In genomic region chr6:125212621-125213020, GRCm38 (mm10) we compare ENCODE assay signal across 25 mouse cellular contexts. TPM values are rescaled to one million over a fixed set of nuclear protein-coding genes. Genes with fewer than 3 reads are reported as not detected.
DNase-seq lines count a peak whose midpoint lies in the region; TF ChIP-seq lines count a peak whose summit lies in the region.
"Had no signal": no experiment of that assay in that cellular context is flagged by ENCODE, and none has a peak within 500 bp of the region (broad histone marks: within the 10 kb centered on the region; RNA-seq: fewer than 3 reads in every experiment).

No protein-coding gene starts in this region.

- DNase-seq in adrenal gland, adult (ENCODE audit: inconsistent age in 2 of 2, low spot score in 1 of 2): peak; percentile 47 to 86
- DNase-seq in adrenal gland, postnatal 4 days (ENCODE audit: low spot score in 2 of 2): no peak
- DNase-seq in adrenal gland, postnatal 14 days: peak; percentile 51
- DNase-seq in adrenal gland, postnatal 25 days: no peak
- DNase-seq in kidney, adult 2 months: peak; percentile 20
- DNase-seq in kidney, postnatal 14 days: no peak
- peak; percentile 57 for DNase-seq in adipocyte (ENCODE audit: low spot score)
- DNase-seq in spleen, adult 12 weeks (ENCODE audit: low spot score): no peak
- DNase-seq: cerebellum, adult 11-12 months; cerebellum, adult 8-10 months; cerebellum, postnatal 10 days; cerebellum, postnatal 36 days; embryo, embryonic 11 days; forebrain, postnatal 0 days; gastrocnemius, adult 2 months; gastrocnemius, postnatal 14 days; heart, postnatal 14 days; heart, postnatal 4 days; kidney, adult 8-10 months had no signal

- H3K36me3 ChIP-seq in kidney, adult 2 months (ENCODE audit: control insufficient read depth, insufficient read depth, low read length): no peaks in the 10 kb centered on the region
- H3K36me3 ChIP-seq: heart, embryonic 13.5 days had no signal

- peaks cover 3% of the 10 kb centered on the region; the same call in 1 of the 2 replicates for H3K4me1 ChIP-seq in kidney, adult 2 months (ENCODE audit: control insufficient read depth, insufficient read depth, low read length)

- no peak for TF ChIP-seq CTCF in kidney, adult 2 months (conservative IDR thresholded peaks at IDR 0.05; ENCODE audit: insufficient read depth, insufficient read length, low read depth, low read length)

- no peak overlapping the region for H3K4me3 ChIP-seq in kidney, adult 2 months (ENCODE audit: insufficient read depth, low read depth, low read length)
- H3K4me3 ChIP-seq: gastrocnemius, adult 2 months; heart, embryonic 13.5 days had no signal

- no peak overlapping the region for H3K27ac ChIP-seq in kidney, adult 2 months (ENCODE audit: insufficient read depth, low read depth, low read length)
- H3K27ac ChIP-seq: gastrocnemius, adult 2 months; heart, embryonic 13.5 days; hindbrain, embryonic 14.5 days; hindbrain, postnatal 0 days had no signal

- 24% methylated on average over 2 of the region's 2 CpGs for WGBS in kidney, adult 2 months

- no peak for TF ChIP-seq POLR2A in kidney, adult 2 months (IDR thresholded peaks at IDR 0.05; ENCODE audit: low read depth, low read length)

- H3K27me3 ChIP-seq in kidney, adult 2 months (replicated peaks; ENCODE audit: control insufficient read depth, insufficient read depth, low read length): no peaks in the 10 kb centered on the region

RNA-seq across cellular contexts. Expression of gene Vamp1, which starts 2.7 kb away (rescaled TPM):
- 10 to 100 TPM; 42.5 to 44.0 TPM for total RNA-seq in adrenal gland, postnatal 4 days (2021)
- total RNA-seq in adrenal gland, postnatal 14 days (2021): 31.8 and 42.6 TPM in 2 replicates
- total RNA-seq in adrenal gland, postnatal 25 days (2021): 81.4 and 102 TPM in 2 replicates
- 19.1 and 19.8 TPM in 2 replicates for polyA plus RNA-seq in kidney, adult 2 months (2012; rRNA removed)

RNA-seq across cellular contexts. Expression of gene Tapbpl, which starts 19.0 kb away (rescaled TPM):
- 10 to 100 TPM; 10.2 to 11.3 TPM for total RNA-seq in adrenal gland, postnatal 4 days (2021)
- 12.6 and 14.0 TPM in 2 replicates for total RNA-seq in adrenal gland, postnatal 14 days (2021)
- 7.6 and 9.8 TPM in 2 replicates for total RNA-seq in adrenal gland, postnatal 25 days (2021)
- polyA plus RNA-seq in kidney, adult 2 months (2012; rRNA removed): 16.0 and 16.4 TPM in 2 replicates

RNA-seq across cellular contexts. Expression of gene Mrpl51, which starts 21.0 kb away (rescaled TPM):
- total RNA-seq in adrenal gland, postnatal 4 days (2021): 100 to 1,000 TPM; 155 to 168 TPM
- total RNA-seq in adrenal gland, postnatal 14 days (2021): 222 and 232 TPM in 2 replicates
- 158 and 198 TPM in 2 replicates for total RNA-seq in adrenal gland, postnatal 25 days (2021)
- polyA plus RNA-seq in kidney, adult 2 months (2012; rRNA removed): 102 and 110 TPM in 2 replicates

RNA-seq across cellular contexts. Expression of gene Ncapd2, which starts 21.1 kb away (rescaled TPM):
- 100 to 1,000 TPM in 1 of 2 experiments, 10 to 100 TPM in 1; 95.5 to 107 TPM for total RNA-seq in adrenal gland, postnatal 4 days (2021)
- total RNA-seq in adrenal gland, postnatal 14 days (2021): 43.2 and 45.2 TPM in 2 replicates
- 35.6 and 48.3 TPM in 2 replicates for total RNA-seq in adrenal gland, postnatal 25 days (2021)
- 15.6 and 18.7 TPM in 2 replicates for polyA plus RNA-seq in kidney, adult 2 months (2012; rRNA removed)

RNA-seq across cellular contexts. Expression of gene Cd27, which starts 24.2 kb away (rescaled TPM):
- under 1 TPM; 0.36 to 0.68 TPM for total RNA-seq in adrenal gland, postnatal 4 days (2021)
- 0.93 and 6.9 TPM in 2 replicates for total RNA-seq in adrenal gland, postnatal 14 days (2021)
- 0.79 TPM in 1 of 2 replicates, not detected in the other for total RNA-seq in adrenal gland, postnatal 25 days (2021)
- 0.64 and 7.0 TPM in 2 replicates for polyA plus RNA-seq in kidney, adult 2 months (2012; rRNA removed)
- total RNA-seq: CH12.LX; forebrain, postnatal 0 days; hindbrain, postnatal 0 days had no signal
- polyA plus RNA-seq: cortical plate, adult 2 months; G1E had no signal

Comparison
In these comparisons a context has a peak if more than half of its experiments do, and no peak if none do; other contexts are left out.
1. DNase-seq: peak in adrenal gland, adult (2 of 2), adrenal gland, postnatal 14 days (single experiment), kidney, adult 2 months (single experiment) and adipocyte (single experiment); none in adrenal gland, postnatal 4 days (0 of 2), adrenal gland, postnatal 25 days (single experiment), kidney, postnatal 14 days (single experiment) and spleen, adult 12 weeks (single experiment).